Mouse (Mus musculus): ENCODE results near the gene Ccnf. TPM values are rescaled to one million over a fixed set of nuclear protein-coding genes. Genes with fewer than 3 reads are reported as not detected.

The Ccnf gene
- polyA plus RNA-seq, 1 experiment from 2014 or later = 29.6 TPM

DNA sequence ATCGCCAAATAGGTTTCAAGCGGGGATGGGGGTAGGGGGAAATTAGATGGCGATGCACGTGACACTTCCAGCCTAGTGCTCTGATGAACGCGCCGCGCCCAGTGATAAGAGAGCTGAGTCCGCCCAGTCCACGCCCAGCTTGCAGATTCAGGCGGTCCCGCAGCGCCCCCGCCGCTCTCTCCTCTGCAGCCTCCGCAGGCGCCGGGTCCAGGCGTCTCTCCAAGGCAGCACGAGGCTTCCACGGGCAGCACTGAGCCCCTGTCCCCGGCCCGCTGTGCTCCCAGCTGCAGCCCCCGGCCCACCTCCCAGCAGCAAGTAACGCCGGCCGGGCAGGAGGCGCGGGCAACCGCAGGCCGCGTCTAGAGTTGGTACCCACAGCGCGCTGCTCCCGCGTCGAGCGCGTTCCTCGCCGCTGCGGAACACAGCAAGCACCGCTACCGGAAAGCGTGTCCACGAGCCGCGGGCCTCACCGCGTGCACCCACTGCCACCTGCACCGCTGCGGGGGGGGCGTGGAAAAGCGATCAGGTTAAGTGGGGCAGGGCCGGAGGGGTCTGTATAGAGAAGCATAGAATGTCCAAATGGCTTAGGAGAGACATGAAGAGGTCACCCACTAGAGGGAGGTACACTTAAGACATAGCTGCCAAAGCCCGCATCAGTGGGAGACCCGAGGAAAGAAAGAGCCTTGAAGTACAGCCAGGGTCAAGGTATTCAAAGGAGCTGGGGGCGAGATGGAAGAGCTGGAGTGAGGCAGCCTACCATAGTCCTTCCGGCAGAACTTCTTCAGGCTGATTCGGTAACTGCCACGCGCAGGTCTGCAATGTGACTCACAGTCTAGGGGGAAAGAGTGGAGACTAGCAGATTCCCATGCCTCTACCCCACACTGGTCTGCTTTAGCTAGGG is 44.6 kb downstream of the Ccnf start:
- peak overlapping the region; percentile 99 for H3K4me2 ChIP-seq (ENCODE audit: low read depth, low read length)
- H3K4me1 ChIP-seq (ENCODE audit: insufficient read depth) = peaks cover 92% of the 10 kb centered on the region
- peak; percentile 84 for DNase-seq
- ATAC-seq = peak; percentile 20
- H3K27ac ChIP-seq (ENCODE audit: low read depth) = peak overlapping the region; percentile 94
- 5% methylated on average over 62 of the region's 62 CpGs for WGBS (ENCODE audit: insufficient replicate concordance)
- H3K27me3 ChIP-seq (ENCODE audit: insufficient read depth, low read length) = peaks cover 29% of the 10 kb centered on the region
- peak overlapping the region; percentile 67 for H3K9ac ChIP-seq (replicated peaks)
- H3K36me3 ChIP-seq (replicated peaks; ENCODE audit: insufficient read depth, low read length) = peaks cover 5% of the 10 kb centered on the region
- TF ChIP-seq EP300 (IDR thresholded peaks at IDR 0.05; ENCODE audit: low read depth) (no peak), CTCF (IDR thresholded peaks at IDR 0.05; ENCODE audit: low read depth) (peak; percentile 48)
- no peaks in the 10 kb centered on the region for H3K9me3 ChIP-seq (ENCODE audit: low read length)
- H3K4me3 ChIP-seq (ENCODE audit: low read depth, low read length) = peak overlapping the region; percentile 86

DNA sequence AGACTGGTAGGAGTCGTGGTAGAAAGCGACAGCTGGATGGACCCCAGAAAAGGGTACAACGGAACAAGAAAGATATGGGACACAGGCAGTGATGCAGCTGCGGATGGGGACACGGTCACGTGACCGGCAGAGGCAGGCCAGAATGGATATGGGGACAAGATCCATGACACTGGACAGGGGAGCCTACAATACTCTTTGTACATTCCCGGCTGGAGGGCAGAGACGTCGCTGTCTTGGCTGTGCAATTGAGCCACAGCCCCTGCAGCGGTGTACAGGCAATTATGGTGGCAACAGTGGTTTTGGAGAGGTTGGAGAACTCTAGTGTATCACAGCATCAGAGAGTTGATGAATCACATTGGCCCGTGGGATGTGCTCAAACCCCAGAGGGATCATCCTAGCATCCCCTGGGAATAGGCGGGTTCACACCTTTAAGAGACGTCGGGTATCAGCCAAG is 45.3 kb downstream of the Ccnf start:
- no peaks in the 10 kb centered on the region for H3K9me3 ChIP-seq (ENCODE audit: low read length)
- no peak for DNase-seq
- ATAC-seq = peak; percentile 8
- peak overlapping the region; percentile 94 for H3K27ac ChIP-seq (ENCODE audit: low read depth)
- H3K9ac ChIP-seq (replicated peaks) = peak overlapping the region; percentile 89
- peaks cover 93% of the 10 kb centered on the region for H3K4me1 ChIP-seq (ENCODE audit: insufficient read depth)
- H3K4me2 ChIP-seq (ENCODE audit: low read depth, low read length) = peak overlapping the region; percentile 99
- H3K4me3 ChIP-seq (ENCODE audit: low read depth, low read length) = peak overlapping the region; percentile 86
- H3K36me3 ChIP-seq (replicated peaks; ENCODE audit: insufficient read depth, low read length) = peaks cover 5% of the 10 kb centered on the region
- no peak for TF ChIP-seq CTCF (IDR thresholded peaks at IDR 0.05; ENCODE audit: low read depth)
- no peak for TF ChIP-seq EP300 (IDR thresholded peaks at IDR 0.05; ENCODE audit: low read depth)
- 4% methylated on average over 15 of the region's 15 CpGs for WGBS (ENCODE audit: insufficient replicate concordance)
- peaks cover 26% of the 10 kb centered on the region for H3K27me3 ChIP-seq (ENCODE audit: insufficient read depth, low read length)

DNA sequence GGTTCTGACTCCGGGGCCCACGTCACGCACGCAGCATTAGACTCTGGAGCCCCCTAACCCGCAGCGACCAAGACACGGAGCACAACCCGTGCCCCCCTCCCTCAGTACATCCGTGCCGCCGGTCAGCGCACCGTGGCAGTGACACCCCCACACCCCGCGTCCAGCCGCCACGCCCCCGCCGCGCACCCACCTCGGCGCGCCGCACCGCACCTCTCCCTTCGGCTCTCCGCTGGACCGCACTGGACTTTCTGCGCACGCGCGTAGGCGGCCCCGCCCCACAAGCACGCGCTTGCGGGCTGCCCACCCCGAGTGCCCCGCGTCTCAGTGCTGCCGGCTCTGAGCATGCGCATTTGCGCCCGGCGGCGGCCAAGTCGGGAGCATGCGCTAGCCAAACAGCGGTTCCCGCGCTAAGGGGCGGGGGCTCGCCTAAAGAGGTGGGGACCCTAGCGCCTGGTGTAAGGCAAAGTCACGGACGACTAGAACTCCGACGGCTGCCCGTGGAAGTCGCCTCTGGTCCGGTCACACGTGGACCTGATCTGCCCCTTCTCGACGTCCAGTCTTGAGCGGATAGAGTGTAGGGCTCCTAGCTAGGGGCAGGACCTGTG is 45.9 kb downstream of the Ccnf start, which contains the start of gene Tbc1d24:
Gene Tbc1d24 (minus strand): TSS at position 279 of the 605 bp plus-strand sequence.
- under 1% methylated on average over 58 of the region's 65 CpGs for WGBS (ENCODE audit: insufficient replicate concordance)
- Histone ChIP-seq H3K36me3 (replicated peaks; ENCODE audit: insufficient read depth, low read length) (peaks cover 7% of the 10 kb centered on the region), H3K9me3 (ENCODE audit: low read length) (no peaks in the 10 kb centered on the region), H3K27me3 (ENCODE audit: insufficient read depth, low read length) (peaks cover 26% of the 10 kb centered on the region), H3K4me2 (ENCODE audit: low read depth, low read length) (peak within 1 kb of the TSS; percentile 99), H3K4me1 (ENCODE audit: insufficient read depth) (peaks cover 91% of the 10 kb centered on the region), H3K27ac (ENCODE audit: low read depth) (peak within 1 kb of the TSS; percentile 94), H3K9ac (replicated peaks) (peak within 1 kb of the TSS; percentile 89), H3K4me3 (ENCODE audit: low read depth, low read length) (peak within 1 kb of the TSS; percentile 86)
- no peak for TF ChIP-seq CTCF (IDR thresholded peaks at IDR 0.05; ENCODE audit: low read depth)
- no peak for TF ChIP-seq EP300 (IDR thresholded peaks at IDR 0.05; ENCODE audit: low read depth)
- ATAC-seq = peak; percentile 62
- peak; percentile 94 for DNase-seq

DNA sequence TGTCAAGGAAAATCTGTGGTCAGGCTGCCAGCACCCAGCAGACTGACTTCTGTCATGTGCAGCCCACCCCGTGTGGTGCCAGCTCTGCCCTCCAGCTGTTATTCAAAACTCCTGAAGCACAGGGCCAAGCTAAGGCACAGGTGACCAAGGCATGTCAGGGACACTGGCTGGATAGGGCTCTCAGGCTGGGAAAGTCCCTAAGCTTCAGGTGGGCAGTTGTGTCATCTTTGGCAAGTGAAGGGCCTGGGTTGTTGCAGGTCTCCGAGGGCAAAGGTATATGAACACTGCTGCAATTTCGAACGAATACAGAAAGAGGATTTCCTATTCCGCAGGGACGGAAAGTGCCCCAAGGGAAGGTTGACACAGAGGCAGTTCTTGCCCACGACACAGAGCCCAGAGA is 46.4 kb downstream of the Ccnf start:
- Histone ChIP-seq H3K36me3 (replicated peaks; ENCODE audit: insufficient read depth, low read length) (peaks cover 7% of the 10 kb centered on the region), H3K9me3 (ENCODE audit: low read length) (no peaks in the 10 kb centered on the region), H3K9ac (replicated peaks) (peak overlapping the region; percentile 89), H3K27ac (ENCODE audit: low read depth) (peak overlapping the region; percentile 94), H3K4me2 (ENCODE audit: low read depth, low read length) (peak overlapping the region; percentile 99), H3K4me1 (ENCODE audit: insufficient read depth) (peaks cover 96% of the 10 kb centered on the region), H3K27me3 (ENCODE audit: insufficient read depth, low read length) (peaks cover 20% of the 10 kb centered on the region), H3K4me3 (ENCODE audit: low read depth, low read length) (peak overlapping the region; percentile 86)
- peak; percentile 57 for DNase-seq
- peak; percentile 45 for ATAC-seq
- no peak for TF ChIP-seq CTCF (IDR thresholded peaks at IDR 0.05; ENCODE audit: low read depth)
- no peak for TF ChIP-seq EP300 (IDR thresholded peaks at IDR 0.05; ENCODE audit: low read depth)
- 3% methylated on average over 7 of the region's 7 CpGs for WGBS (ENCODE audit: insufficient replicate concordance)

DNA sequence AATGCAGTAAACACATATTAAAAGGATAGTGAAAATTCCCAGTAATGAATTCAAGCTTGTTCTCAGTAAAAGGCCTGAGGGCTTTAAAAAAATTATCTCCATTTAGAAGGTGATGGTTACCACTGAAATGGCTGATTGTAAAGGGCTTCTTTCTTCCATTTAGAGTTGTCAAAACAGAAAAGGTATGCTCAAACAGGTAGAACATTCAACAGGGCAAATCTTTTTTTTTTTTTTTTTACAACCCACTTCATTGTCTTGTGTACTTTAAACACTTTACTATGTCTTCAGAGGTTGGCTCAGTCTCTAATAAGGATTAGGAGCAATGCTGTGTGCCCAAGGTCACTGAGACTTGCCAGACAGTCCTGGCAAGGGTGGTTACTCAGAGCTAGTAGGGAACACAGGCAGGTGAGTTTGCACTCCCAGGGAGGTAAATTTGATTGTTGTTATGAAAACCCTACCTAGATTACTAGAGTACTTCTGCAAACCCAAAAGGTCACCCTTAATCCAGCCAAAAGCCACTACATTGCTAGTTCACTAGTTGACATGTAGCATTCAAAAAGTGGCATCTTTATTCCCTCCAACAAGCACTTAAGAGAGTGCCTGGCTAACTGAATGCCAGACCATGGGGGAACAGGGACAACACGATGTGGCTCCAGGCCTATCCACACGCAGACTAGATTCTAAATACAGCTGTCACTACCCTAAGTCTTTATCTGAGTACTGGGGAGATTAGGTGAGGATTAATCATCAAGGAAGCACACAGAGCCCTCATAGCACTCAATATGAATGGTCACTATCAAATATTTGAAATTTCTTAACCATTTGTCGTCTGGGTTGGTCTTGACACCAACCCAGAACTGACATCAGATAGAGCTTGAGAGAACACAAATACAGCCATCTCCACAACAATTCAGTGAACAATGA is 47.4 kb downstream of the Ccnf start:
- H3K4me1 ChIP-seq (ENCODE audit: insufficient read depth) = peaks cover 96% of the 10 kb centered on the region
- H3K4me2 ChIP-seq (ENCODE audit: low read depth, low read length) = peak overlapping the region; percentile 99
- H3K9ac ChIP-seq (replicated peaks) = peak overlapping the region; percentile 89
- ATAC-seq (no peak), DNase-seq (no peak)
- peaks cover 7% of the 10 kb centered on the region for H3K36me3 ChIP-seq (replicated peaks; ENCODE audit: insufficient read depth, low read length)
- no peaks in the 10 kb centered on the region for H3K9me3 ChIP-seq (ENCODE audit: low read length)
- TF ChIP-seq CTCF (IDR thresholded peaks at IDR 0.05; ENCODE audit: low read depth) = no peak
- no peak for TF ChIP-seq EP300 (IDR thresholded peaks at IDR 0.05; ENCODE audit: low read depth)
- H3K27ac ChIP-seq (ENCODE audit: low read depth) = peak overlapping the region; percentile 94
- WGBS (ENCODE audit: insufficient replicate concordance) = 52% methylated on average over 3 of the region's 3 CpGs
- H3K4me3 ChIP-seq (ENCODE audit: low read depth, low read length) = peak overlapping the region; percentile 86
- peaks cover 19% of the 10 kb centered on the region for H3K27me3 ChIP-seq (ENCODE audit: insufficient read depth, low read length)
